Mouse (Mus musculus) kidney, postnatal 4 days (tissue): Measurements from ENCODE around the gene Col6a6.

ENCODE experiments used
- DNase-seq, 2 experiments: peaks; one replicate each; pipeline ENCODE4 v3.0.0; 2021; ENCODE audit warnings: mixed read lengths in 2 of 2

The Col6a6 gene

DNA sequence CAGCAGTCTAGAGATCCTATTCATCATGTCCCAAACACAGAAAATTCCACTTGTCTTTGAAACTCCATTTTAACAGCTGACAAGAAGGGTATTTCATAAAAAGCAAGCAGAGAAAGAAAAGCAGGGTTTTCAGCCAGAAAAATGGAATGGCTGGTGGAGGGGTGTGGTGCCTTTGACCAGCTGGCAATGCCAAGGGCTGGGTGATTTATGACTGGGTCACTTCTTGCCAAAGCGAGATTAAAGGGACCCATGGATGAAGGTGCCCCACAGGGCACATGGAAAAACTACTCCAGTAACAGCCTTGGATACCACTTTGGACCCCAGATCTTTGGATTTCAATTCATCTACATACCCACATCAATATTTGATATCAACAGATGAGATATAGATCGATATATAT lies 93.3 kb downstream of the Col6a6 start:
- DNase-seq = no peak

DNA sequence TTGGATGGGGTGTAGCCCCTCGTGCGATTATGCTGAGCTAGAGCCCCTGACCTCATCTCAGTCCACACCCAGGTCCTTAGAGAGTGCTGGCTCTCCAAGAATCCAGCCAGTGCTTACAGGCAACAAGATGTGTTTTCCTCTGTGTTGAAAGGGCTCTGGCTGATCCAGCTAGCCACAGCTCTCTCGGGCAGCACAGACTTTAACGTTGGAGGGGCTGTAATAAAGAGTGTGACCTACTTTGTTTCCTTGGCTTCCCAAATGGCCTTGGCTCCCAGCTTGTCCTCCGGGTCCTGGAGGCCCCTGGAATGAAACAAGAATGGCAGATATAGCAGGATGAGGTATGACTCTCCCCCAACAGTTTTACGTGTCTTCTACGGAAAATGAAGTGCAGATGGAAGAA lies 96.0 kb downstream of the Col6a6 start:
- peak in 1 of 2 experiments; percentile 7 for DNase-seq

DNA sequence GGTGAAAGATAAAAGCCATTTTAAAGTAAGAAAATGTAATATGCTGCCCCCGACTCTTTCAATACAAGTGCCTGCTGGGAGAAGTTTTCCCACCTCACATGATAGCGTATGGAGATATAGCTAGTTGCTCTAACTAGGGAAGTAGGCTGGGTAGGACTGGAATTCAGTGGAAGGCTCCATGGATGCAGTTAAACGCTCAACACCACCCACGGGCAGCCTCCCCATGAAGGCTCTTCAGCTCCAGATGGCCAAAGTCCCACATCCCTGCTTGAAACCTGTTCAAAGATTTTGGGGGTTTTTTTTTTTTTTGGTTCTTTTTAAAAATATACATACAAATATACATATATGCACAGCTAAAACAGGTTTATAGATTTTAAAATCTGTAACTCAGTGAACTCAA lies 107.5 kb downstream of the Col6a6 start:
- DNase-seq = no peak

DNA sequence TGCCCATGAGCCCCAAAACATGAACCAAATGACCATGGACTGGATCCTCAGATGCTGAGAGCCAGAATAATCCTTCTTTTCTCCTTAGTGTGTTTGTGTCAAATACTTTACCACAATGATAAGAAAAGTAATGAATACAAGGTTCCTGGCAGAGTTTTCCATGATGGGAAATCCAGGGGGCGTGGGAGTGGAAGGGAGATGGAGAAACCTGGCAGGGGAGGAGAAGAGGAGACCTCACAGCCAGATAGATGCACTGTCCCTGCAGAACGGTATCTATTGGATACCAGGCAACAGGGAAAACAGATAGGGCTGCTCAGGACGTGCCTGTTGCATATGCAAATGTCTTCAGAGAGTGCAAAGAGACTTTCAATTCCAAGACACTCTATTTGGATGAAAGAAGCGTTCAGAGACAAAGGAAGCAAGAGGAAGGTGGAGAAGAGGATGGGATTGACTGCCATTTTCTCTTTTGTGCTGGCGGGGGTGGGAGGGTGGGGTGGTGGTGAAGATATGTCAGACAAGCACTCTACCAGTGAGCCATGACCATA lies 108.0 kb downstream of the Col6a6 start:
- DNase-seq = no peak

DNA sequence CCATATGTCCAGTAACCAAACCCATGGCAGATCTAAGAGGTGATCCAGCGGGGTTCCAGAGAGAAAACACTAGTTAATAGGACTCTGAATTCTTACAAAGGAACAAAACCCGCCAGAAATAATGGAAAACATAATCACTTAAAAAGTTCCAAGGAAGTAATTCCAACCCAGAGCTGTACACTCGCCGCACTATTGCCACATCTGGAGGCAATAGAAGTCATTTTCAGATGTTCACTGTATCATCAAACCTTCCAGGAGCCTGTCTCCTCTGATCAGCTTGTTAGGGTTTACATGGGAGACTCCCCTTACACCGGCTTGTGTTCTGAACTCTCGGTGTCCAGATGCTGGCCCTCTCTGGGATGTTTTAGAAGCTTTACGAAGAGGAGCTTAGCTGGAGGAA lies 108.6 kb downstream of the Col6a6 start:
- no peak for DNase-seq

DNA sequence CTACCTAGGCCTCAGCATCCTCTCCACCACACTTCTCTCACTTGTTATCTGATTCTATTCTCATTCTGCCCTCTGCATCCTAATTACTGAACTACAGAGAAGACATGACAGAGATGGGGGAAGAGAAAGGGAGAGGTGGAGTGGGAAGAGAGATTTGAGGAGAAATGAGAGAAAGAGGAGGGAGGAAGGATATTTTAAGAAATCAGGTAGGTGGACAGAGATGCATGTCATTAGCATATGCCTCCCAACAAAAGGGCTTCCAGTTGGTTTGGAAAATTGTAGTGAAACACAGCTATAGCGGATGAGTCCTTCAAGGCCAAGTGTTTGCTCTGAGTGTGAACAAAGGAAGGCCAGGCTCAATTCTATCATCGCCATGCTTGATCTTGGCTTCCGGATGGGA lies 115.9 kb downstream of the Col6a6 start:
- no peak for DNase-seq

DNA sequence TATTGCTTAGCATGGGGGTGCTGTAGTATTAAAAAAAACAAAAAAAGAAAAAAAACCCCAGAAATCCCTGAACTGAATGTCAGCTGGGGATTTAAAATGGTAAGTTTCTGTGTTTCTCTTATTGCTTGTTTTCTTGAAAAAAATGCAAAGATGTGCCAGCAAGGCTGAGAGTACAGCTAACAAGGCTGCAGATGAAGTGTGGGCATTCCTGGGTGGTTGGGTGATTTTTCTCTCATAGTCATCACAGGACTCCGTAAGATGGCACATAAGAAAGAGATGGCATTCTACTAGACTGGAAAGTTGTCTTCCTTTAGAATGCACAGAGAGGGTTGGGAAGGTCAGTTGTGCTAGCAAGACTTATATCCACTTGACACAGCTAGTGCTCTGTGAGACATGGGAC lies 122.9 kb downstream of the Col6a6 start:
- DNase-seq = no peak

DNA sequence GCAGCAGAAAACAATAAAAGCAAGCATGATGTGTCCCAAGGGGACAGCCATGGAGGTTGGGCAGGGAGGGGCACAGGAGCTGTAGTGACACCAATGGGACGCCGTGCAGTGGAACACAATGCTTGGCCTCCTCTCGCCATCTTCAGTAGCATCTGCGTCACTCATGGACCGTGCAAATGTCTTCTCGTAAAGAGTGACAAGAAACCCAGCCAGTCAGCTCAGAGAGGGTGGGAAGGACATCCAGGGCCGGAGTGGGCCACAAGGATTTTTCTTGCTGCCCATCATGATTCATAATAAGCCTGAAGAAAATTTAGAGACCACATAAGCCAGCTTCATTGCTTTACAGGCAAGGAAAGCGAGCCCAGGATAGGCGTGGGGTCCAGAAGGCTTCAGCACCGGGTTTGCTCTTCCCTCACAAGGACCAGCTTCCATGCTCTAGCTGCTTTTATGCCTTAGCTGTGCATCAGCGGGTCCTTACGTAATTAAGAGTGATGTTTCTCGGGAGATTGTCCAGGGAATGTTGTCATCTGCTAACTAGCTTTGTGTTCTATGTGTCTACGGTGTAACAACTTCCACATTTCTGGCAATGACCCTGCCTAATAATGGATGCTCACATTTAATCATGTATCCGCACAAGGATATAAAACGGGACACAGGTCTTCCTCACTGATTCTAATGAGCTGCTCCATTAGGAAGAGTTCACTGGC lies 123.6 kb downstream of the Col6a6 start:
- no peak for DNase-seq

DNA sequence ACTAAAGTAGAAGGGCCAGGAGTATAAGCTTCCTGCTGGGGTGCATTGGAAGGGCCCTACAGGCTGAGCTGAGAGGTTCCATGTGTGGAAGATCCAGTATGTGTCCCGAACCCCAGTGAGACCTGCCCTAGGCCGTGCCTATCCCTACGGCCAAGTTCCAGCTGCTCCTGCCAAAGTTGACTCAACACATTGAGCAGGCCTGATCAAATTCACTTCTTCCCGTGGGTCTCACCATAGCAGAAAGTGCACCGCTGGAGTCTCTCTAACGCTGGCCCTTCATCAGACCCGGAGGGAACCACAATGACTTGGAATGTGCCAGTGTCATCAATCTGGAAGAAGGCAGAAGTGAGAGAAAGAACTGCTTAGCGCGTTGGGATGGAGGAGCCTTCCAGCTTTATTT lies 126.0 kb downstream of the Col6a6 start:
- no peak for DNase-seq

DNA sequence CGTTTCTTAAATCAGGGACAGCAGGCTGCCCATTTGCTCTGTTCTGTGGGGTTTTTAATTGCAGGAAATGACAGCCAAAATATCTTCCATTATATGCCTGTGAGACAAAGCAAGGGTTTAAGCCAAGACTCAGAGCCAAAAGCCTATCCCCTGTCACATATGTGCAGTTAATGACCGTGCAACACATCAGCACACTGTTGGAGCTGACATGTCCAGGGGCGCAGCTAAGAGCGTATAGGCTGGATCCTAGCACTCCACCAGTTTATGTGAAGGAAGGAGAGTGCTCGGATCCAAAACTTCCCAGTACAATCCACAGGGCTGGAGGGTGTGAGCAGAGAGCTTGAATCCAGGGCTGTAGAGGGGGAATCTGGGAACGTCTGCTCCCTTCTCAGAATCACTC lies 127.3 kb downstream of the Col6a6 start:
- no peak for DNase-seq

DNA sequence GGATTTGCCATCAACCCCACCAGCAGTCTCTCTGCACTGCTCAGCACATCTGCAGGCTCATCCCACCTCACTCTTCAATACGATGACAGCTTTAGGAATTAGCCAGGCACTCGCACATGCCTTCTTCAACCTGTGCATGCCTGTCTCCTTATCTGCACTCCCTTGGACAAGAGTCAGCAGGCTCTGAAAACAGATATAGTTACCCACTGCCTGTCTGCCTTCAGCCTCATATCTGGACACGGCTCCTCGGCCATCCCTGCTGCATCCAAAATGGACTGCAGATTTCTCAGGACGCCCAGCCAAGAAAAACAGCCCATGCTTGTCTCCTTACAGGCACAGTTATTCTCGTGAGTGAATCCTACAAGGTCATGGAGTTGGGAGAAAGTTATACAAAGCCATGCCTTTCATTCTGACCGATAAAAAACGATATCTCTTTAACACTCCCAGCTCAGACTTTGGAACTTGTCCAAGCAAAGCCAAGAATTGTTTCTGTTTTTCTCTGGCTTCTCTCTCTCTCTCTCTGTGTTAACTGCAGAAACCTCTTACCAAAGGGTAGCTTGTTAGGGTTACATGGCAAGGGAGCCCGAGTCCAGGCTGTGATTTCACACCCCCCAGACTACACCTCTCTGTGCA lies 130.1 kb downstream of the Col6a6 start:
- peak; percentile 63 to 67 for DNase-seq

DNA sequence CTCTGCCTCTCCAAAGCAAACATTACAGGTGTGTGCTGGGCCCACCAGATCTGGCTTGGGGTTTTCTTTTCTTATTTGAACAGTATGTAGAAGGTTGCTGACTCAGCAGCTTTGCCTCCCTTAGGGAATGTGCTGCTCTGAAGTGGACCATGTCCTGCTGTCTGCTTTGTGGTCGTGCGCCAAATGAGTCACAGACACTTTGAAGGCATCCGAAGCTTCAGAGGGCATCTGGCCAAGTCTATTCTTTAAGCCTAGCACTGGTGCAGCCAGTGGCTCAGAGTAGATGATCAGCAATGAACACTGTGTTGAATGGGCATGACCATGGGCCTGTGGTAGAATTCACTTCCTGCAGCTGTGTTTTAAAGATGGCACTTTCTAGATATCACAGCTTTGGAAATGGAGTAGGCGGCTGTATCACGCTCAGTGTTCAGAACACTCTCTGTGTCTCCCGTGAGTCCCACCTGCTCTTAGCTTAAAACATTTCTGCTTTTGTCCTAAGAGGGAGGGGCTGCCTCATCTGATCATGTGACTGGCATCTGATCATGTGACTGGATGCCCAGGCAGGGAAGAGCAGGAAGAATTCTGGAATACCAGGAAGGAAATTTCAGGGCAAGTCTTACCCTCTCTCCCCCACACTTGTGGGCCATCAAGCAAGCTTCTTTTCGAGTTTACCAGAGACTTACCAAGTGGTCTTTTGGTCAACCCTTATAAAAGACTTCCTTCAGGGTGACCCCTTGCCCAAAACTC lies 131.0 kb downstream of the Col6a6 start:
- DNase-seq = no peak

DNA sequence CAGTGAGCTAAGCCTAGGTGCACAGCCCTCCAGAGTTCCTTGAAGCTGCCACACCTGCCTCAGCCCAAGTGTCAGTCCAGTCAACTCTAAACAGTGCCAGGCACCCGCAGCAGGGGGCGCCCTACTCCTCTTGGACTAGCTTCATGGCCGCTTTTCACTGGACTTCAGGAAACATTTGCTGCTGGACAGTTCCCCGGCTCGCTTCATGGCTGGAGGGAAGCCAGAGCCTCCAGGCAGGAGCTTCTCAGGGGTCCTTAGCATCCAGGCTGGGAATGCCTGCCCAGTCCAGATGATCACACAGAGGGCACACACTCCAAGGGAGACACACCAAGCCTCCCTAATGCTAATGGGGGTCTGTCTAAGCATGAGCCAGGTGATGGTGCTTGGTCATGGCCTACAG lies 134.1 kb downstream of the Col6a6 start:
- peak; percentile 95 to 96 for DNase-seq

DNA sequence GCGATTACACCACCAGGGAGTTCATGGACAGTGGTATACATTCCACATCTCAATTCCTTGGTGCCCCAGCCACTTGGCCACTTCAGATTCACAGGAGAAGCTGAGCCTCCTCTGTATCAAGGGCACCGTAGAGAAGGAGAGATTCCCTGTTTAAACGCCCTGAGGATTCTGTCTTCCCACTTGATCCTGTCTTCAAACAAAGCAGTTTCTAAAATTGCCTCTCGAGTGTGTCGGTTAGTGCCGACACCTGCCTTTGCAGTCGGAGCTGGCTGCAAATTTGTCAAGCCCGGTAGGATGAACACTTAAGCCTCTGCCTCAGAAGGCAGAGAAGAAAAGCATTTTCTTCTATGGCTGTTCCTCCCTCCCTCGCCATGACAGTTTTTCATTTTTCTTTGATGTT lies 134.9 kb downstream of the Col6a6 start:
- no peak for DNase-seq

DNA sequence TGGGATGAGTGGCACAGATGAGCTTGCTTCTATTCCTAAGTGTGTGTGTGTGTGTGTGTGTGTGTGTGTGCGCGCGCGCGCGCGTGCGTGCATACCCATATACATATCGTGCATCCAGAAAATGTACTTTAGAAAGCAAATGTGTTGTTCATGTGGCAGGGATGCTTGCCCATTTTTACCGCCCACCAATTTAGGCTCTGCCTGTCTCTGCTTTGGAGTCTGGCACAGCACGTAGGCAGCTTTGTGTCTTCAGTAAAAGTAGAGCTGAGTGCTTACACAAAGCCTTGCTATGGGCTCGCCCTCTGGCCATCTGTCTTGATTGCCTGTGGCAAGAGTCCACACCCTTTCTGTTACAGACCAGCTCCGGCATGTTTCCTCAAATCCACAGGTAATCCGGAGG lies 135.5 kb downstream of the Col6a6 start:
- no peak for DNase-seq

DNA sequence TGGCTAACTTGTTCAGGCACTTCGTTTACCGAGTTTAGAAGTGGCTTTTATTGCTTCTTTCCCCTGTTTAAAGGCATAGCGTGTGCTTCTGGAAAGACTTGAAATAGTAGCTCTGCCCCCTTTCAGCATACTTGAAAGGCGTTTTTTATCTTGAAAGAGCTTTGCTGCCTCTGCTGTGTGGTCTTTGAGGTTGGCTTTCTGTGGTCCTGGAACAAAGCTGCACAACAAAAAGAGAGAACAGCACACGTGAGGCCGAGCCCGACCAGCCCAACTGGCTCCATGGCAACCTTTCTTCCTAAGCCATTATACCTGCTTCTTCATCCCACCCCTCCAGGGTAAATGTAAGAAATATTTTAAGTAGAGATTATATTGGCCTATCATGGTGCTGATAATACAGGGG lies 138.5 kb downstream of the Col6a6 start:
- no peak for DNase-seq

DNA sequence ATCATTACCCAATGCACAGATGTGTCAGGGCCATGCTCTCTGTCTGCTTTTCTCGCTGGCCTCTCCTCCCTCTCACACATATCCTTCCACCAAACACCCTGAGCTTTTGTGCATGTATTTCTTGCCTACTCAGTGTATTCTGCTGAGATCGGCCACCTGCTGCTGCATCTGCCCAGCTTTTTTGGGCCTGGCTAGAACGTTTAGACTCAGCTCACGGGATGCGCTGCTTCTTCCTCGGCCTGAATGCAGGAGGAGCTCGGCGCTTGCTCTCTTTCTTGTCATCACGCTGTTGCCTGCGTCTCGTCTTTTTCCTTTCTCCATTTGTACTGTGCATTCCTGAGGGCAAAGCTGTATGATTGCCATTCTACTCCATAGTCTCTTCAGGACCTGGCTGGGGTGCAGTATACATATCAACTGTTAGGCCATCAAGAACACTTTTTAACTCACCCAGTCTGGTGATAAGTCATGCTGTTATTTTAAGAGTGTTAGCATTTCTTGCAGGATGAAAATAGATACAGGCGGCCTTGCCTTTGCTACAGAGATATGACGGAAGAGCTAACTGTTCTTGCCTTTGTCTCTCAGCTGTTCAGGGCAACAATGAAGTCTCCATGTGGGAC lies 143.3 kb downstream of the Col6a6 start:
- no peak for DNase-seq

DNA sequence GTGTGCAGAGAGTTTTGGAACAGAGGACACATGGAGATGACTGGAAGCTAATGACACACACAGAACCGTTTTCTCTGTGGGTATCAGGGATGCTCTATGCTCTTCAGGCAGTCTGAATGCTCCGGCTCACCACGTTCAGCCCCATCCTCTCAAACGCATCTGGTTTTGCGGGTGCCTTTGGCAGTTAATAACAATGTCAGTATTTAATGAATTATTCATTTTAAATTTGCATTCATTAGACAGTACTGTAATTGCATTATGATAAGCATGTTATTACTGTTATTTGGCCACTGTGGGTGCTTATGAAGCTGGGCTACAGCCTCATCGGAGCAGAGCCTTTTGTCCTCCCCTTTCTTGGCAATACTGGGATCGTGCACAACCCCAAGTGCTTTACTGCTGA lies 146.6 kb downstream of the Col6a6 start:
- no peak for DNase-seq

DNA sequence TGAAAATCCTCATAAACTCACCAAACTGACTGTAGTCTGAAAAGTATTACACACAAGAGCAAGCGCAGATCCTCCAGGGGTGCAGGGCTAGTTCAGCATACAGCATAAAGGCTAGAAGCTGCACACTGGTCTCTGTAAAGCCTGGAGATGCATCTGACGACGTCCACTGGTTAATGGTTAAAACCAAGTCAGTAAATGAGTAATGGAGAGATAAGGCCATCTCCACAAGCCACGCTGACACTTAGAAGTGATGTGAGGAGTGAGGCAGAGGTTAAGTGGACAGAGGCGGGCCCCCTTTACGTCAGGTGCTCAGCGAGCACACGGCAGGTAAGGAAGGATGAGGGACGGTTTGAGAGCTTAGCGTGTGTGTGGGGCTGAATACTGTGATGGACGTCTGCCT lies 152.0 kb downstream of the Col6a6 start:
- DNase-seq = no peak

DNA sequence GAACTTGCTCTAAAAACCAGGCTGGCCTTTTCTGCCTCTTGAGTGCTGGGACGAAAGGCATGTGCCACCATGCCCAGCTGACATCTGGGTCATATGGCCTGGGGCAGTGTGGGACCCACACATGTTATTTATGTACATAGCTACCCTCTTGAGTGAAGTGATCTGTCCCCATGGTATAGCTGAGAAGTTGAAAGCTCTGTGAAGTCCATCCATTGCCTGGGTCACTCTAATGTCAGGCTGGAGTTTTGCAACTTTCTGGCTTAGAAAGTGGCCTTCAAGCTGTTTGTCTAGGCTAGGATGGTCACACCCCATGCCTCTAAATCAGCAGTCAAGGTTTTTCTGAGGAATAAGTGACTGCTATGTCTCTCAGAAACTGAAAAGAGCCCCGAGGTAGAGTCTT lies 155.9 kb downstream of the Col6a6 start:
- no peak for DNase-seq

DNA sequence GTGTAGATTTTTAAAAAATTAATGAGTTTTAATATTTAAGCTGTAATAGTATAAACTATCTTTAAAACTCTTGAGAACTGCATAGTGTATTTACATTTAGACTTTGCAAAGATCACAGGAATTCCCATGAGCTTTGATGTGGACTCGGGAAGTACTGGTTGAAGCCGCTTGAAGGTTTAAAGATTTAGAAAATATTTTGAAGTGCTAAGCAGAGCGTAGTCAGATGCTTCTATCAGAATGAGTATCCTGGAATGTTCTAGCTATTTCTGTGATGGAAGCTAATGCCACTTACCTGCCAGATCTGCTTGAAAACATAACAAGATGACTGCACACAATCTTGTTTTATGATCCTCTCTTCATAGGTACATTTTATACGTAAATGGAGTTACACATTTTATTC lies 157.0 kb downstream of the Col6a6 start:
- DNase-seq = no peak

DNA sequence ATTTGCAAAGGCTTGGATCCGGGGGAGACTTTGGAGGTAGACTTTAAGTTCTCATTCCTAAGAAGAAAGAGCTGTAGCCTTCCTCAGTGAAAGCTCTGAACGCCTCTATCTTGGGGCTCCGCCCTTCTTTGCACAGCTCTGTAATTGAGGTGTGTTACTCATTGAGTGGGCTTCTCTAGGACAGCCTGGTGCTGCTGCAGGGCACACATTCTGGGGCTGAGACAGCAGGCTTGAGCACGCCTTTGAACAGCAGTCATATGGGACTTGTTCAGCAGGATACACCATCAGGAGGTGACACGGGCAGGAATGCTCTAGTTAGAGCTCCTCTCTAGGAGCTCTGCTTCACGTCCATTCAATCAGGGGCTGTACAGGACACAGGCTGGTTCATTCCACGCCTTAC lies 162.7 kb downstream of the Col6a6 start:
- DNase-seq = no peak

DNA sequence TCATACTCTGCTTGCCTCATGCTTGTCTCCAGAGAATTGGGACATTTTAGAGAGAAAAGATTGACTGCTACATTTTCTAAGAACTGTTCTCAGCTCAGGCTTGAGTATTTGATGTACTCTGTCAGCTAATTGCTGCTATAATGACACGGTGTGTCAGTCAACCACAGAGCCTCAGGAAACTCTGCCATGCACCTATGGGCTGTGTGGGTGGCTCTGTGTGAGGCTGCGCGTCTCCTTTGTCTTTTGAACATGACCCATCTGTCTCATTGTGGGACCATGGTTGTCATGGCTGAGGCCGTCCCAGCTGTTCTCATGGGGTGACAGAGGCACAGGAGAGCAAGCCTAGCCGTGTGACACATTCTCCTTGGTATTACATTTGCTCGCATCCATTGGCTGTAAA lies 168.1 kb downstream of the Col6a6 start:
- DNase-seq = no peak

DNA sequence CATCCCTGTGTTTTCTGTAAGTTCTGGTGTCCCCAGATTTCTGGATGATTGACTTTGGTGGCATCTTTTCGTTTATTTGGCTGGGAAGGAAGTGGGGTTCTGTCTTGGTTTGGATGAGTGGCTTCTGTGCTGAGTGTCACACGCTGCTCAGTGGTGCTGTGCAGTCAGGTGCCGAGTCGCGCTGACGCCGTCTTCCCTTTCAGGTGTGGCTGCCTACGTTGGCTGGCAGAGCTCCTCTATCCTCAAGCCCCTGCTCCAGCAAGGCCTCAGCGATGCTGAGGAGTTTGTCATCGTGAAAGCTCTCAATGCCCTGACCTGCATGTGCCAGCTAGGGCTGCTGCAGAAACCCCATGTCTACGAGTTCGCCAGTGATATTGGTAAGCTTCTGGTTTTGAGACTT lies 169.7 kb downstream of the Col6a6 start:
- no peak for DNase-seq
